Mouse (Mus musculus): ENCODE results near the gene Emd.

GRCm38 (mm10) chrX:74269736-74270061, 15.2 kb downstream of the Emd start:
- no peak for TF ChIP-seq CTCF (IDR thresholded peaks at IDR 0.05; ENCODE audit: low read depth)
- TF ChIP-seq EP300 (IDR thresholded peaks at IDR 0.05; ENCODE audit: low read depth) = no peak

All from liver, embryonic 14.5 days (tissue).